In genomic region chr4:111645117-111645830, GRCm38 (mm10) we compare ENCODE assay signal across 9 mouse cellular contexts.
DNase-seq lines count a peak whose midpoint lies in the region; ATAC-seq lines count a peak whose summit lies in the region.
"Had no signal": no experiment of that assay in that cellular context is flagged by ENCODE, and none has a peak within 500 bp of the region (broad histone marks: within the 10 kb centered on the region; RNA-seq: fewer than 3 reads in every experiment).

No protein-coding gene starts in this region.

- H3K4me3 ChIP-seq in heart, embryonic 10.5 days = peak overlapping the region; percentile 41
- H3K4me3 ChIP-seq in forebrain, embryonic 16.5 days (replicated peaks; ENCODE audit: low read length) = no peak overlapping the region

- no peak overlapping the region for H3K27ac ChIP-seq in heart, embryonic 10.5 days
- no peak overlapping the region for H3K27ac ChIP-seq in forebrain, embryonic 16.5 days (ENCODE audit: low read length)
- H3K27ac ChIP-seq: kidney, postnatal 0 days had no signal

- H3K4me2 ChIP-seq in forebrain, embryonic 16.5 days (ENCODE audit: low read length) = no peak overlapping the region

- H3K36me3 ChIP-seq in heart, embryonic 10.5 days = no peaks in the 10 kb centered on the region
- no peaks in the 10 kb centered on the region for H3K36me3 ChIP-seq in forebrain, embryonic 16.5 days (ENCODE audit: control insufficient read depth, insufficient read depth)

- H3K4me1 ChIP-seq in heart, embryonic 10.5 days = peaks cover 8% of the 10 kb centered on the region
- H3K4me1 ChIP-seq in forebrain, embryonic 16.5 days (replicated peaks; ENCODE audit: control insufficient read depth, insufficient read depth, low read length) = peaks cover 9% of the 10 kb centered on the region

- H3K9ac ChIP-seq in forebrain, embryonic 16.5 days (replicated peaks; ENCODE audit: low read depth, low read length) = no peak overlapping the region
- H3K9ac ChIP-seq: liver, postnatal 0 days had no signal

- no peak for DNase-seq in heart, embryonic 10.5 days (ENCODE audit: low spot score)
- DNase-seq in heart, adult 9 months (ENCODE audit: low spot score in 2 of 2) = no peak
- peak; percentile 52 to 74 for DNase-seq in layer of hippocampus, postnatal 14 days (ENCODE audit: low spot score in 2 of 2)
- DNase-seq in layer of hippocampus, adult 9-10 months (ENCODE audit: low spot score) = no peak
- peak; percentile 60 for DNase-seq in Muller cell, postnatal 12 days (ENCODE audit: inconsistent ontology term)
- DNase-seq in gastrocnemius, adult 18-20 months (ENCODE audit: low spot score) = no peak

- peak; percentile 84 for ATAC-seq in forebrain, embryonic 16.5 days
- ATAC-seq: liver, postnatal 0 days had no signal

- no peaks in the 10 kb centered on the region for H3K9me3 ChIP-seq in heart, embryonic 10.5 days
- no peaks in the 10 kb centered on the region for H3K9me3 ChIP-seq in forebrain, embryonic 16.5 days (ENCODE audit: control insufficient read depth, low read length)

- H3K27me3 ChIP-seq in heart, embryonic 10.5 days (ENCODE audit: insufficient read depth, poor library complexity, severe bottlenecking) = no peaks in the 10 kb centered on the region
- H3K27me3 ChIP-seq in forebrain, embryonic 16.5 days (replicated peaks; ENCODE audit: control insufficient read depth, insufficient read depth, low read length) = 0 out of 2 replicates have a peak, but pooled peaks cover 7% of the 10 kb centered on the region

- 43% methylated on average over 6 of the region's 6 CpGs for WGBS in heart, embryonic 10.5 days
- 61% methylated on average over 6 of the region's 6 CpGs for WGBS in forebrain, embryonic 16.5 days

Comparison
In these comparisons a context has a peak if more than half of its experiments do, and no peak if none do; other contexts are left out.
1. DNase-seq: peak in layer of hippocampus, postnatal 14 days (2 of 2) and Muller cell, postnatal 12 days (single experiment); none in heart, embryonic 10.5 days (single experiment), heart, adult 9 months (0 of 2), layer of hippocampus, adult 9-10 months (single experiment) and gastrocnemius, adult 18-20 months (single experiment).